Mouse (Mus musculus) gastrocnemius, adult 18-20 months (tissue): ENCODE measurements around the gene Tmem206. TPM values are rescaled to one million over a fixed set of nuclear protein-coding genes. Genes with fewer than 3 reads are reported as not detected.

Source experiments
- DNase-seq: peaks from one replicate; pipeline ENCODE4 v3.0.0; 2021; ENCODE audit warnings: low spot score
- total RNA-seq, 2 experiments: library from RNA; stranded (reverse); gene quantifications; 2 replicates each; pipeline ENCODE4 v1.2.3; 2021

Gene Tmem206
- total RNA-seq, 2 experiments from 2014 or later, result 1.1 to 1.5 TPM

- no peak for DNase-seq
Observed at GRCm38 (mm10) chr1:191307766-191308455, 17.8 kb upstream of the Tmem206 start.

DNA sequence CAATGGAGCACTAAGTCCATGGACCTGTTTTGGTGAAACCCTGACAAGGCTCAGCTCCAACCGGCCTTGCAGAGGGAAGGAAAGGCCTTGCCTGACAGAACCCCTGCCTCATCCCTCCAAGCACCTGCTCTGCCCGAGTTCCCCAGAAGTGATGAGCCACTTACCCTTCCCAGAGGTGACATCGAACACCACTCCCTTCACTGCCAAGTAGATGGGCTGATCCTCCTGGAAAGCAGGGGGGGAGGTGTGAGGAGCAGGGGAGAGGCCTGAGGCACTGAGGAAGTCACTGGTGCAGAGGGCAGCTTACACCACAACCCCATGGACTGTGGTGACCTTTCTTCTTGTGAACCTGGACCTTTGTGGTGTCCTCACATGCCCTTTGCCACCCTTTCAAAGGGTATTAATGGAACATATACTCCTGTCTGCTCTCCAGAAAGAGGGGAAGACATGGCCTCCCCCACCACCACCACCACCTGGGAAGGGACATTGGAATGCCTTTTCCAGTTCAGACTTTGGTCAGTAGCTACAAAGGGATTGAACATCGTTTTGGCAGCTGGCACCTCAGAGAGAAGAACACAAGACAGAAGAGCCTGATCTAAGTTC lies 14.3 kb upstream of the Tmem206 start:
- DNase-seq, result peak; percentile 43

DNA sequence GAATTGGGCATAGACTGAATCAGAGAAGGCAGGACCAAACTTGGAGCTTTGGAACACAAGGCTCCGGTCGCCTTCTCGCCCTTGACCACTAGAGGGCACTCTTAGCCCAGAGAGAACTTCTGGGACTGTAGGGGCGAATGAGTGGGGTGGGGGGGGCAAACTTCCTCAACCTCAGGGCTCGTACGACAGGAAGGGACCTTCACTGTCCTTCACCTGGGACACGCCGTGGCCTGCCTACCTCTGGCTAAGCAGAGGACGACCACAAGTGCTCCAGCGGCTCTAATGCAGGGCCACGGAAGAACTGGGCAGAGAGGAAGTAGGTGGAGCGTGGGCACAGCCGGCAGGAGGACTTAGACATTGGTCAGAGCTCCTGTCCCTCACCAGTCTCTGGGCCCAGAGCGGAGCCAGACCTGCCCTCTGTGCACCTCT lies 13.2 kb upstream of the Tmem206 start:
- DNase-seq, result peak; percentile 90

DNA sequence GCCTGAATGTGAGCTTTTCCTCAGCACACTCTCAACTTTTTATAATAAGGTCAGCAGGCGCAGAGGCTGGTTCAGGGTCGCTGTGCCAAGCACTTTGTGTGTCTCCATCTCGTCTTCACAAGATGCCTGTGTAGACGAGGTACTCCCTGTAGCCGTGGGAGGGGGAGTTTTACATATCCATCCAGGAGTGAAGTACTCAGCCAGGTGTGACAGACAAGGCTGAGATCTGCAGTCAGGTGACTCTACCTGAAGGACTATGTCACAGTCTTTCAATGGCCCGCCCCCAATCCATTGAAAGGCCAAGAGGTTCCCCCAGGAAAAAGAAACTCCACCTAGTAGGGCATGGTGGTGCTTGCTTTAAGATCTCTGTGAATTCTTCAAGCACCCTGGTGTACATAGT lies 12.6 kb upstream of the Tmem206 start:
- DNase-seq, result no peak

DNA sequence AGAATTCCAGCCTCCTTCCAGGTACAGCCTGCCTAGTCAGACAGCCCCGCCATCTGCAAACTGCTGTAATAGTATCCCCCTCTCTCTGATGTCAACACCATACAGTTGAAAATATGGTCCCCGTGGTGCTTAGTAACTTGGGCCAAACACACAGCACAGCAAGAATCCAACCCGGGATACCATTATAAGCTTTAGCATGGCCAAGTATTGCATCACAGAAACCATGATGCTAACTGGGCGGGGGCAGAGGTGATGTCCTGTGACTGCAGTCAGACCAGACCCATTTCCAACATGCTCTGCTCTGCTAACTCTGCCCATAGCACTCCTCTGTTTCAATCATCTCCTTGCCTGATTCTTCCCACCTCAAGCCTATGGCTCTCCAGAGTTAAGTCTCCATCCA lies 11.8 kb upstream of the Tmem206 start:
- peak; percentile 34 for DNase-seq

GRCm38 (mm10) chr1:191316818-191317217 lies 8.9 kb upstream of the Tmem206 start:
- no peak for DNase-seq

GRCm38 (mm10) chr1:191317591-191318196 lies 8.0 kb upstream of the Tmem206 start, which contains the start of gene Nenf:
Gene Nenf, minus strand, starts transcription at chr1:191318194.
- peak; percentile 75 for DNase-seq

- no peak for DNase-seq
Observed at GRCm38 (mm10) chr1:191318686-191319085, 7.0 kb upstream of the Tmem206 start.

- no peak for DNase-seq
Observed at GRCm38 (mm10) chr1:191323381-191323780, 2.3 kb upstream of the Tmem206 start.

- DNase-seq, result no peak
Observed at GRCm38 (mm10) chr1:191324733-191325590, 750 bp upstream of the Tmem206 start.

GRCm38 (mm10) chr1:191326233-191326882 lies 646 bp downstream of the Tmem206 start:
- no peak for DNase-seq

DNA sequence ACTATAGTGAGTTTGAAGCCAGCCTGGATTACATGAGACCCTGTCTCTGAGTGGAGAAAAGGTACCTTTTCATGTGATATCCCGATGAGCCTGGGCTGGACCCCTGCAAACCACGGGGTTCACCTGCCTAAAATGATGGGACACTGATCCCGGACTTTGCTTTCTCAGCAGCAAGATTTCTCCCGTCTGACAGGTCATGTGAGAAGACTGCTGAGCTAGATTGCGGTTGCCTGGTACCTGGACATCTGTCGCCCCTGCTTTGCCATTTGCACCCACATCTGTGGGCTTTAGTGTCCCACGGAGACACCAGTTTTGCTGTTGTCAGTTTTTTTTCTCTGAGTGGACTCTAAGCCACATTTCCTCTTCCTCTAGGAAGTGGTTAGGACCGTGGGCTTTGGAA lies 1.5 kb downstream of the Tmem206 start:
- no peak for DNase-seq

DNA sequence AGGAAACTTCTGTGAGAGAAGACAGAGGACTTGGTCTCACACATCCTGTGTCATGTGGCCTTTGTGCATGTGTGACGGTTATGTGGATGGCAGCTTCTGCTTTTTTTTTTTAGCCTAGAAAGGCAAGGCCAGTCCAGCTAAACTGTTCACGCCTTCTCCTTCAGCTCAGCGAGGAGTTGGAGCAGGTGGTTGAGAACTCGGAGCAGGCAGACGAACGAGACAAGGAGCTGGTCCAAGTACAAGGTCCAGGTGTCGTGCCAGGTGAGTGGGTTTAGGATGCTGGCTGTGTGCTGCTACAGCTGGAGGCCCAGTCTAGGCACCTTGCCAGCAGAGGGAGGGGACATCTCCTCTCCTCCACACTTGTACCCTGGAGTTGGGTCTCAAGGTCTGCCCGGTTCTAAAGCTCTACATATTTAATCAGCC lies 2.3 kb downstream of the Tmem206 start:
- DNase-seq, result no peak

DNA sequence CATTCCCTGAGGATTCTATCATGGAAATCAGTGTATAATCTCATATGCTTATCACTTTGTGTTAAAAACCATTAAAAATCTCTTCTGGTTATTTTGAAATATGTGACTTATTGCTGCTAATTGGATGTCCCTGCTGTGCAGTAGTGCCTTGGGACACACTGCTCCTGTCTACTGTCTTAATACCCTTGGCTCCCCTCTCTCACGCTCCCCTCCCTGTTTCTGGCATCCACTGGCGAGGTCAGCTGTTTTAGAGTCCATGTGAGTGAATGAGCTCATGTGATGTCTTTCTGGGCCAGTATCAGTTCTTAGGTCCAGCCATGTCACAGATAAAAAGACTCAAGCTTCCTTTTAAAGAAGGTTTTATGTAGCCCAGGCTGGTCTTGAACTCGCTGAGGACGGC lies 4.6 kb downstream of the Tmem206 start:
- no peak for DNase-seq

DNA sequence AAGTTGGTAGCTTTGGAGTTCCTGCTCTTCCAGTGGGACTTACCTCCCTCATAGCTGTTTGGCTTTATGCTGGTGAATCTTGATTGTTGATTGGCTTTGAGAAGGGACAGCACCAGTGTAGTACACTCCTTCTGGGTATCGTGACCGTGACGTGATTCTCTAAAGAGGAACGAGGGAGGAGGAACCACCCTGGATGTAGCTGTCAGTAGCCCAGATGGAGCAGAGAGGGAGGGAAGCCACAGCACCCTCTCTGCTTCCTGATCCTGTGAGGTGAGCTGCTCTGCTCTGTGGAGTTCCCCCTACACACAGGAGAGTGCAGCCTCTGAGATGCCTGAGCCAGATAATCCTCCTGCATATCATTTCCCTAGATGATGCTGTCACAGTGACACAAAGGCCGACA lies 8.8 kb downstream of the Tmem206 start:
- DNase-seq, result no peak

DNA sequence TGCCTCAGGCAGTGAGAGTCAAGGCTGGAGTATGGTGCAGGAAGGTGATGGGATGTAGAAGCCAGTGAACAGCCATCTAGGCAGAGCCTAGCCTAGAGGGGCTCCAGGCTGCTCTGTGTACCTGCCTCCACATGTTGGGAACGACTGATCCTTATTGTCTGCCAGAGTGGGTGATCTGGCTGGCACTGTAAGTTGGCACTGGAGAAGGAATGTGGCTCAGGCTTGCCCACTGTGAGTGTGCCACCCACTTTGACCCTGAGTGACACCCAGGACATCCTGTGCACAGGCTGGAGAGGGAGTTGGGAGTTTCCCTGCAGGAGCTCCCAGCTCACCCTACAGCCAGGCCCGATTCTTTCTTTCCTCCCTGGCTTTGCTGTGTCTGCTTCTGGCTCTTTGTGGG lies 14.2 kb downstream of the Tmem206 start:
- DNase-seq, result no peak

DNA sequence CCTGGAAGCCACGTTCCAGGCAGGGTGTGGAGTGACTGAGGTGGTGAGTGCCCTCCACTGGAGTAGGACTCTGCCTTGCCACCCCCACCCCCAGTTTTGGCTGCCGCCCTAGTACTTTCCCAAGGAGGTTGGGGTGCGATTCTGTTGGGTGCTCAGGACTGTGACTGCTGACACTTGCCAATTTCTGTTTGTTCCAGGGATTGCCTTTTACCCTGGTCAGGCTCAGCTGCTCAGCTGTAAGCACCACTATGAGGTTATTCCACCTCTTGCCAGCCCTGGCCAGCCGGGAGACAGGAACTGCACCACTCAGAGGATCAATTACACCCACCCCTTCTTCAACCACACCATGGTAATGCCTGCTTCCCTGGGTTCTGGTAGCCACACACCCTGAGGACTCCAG lies 14.8 kb downstream of the Tmem206 start:
- DNase-seq, result peak; percentile 31

- no peak for DNase-seq
Observed at GRCm38 (mm10) chr1:191347602-191348001, 21.9 kb downstream of the Tmem206 start.

DNA sequence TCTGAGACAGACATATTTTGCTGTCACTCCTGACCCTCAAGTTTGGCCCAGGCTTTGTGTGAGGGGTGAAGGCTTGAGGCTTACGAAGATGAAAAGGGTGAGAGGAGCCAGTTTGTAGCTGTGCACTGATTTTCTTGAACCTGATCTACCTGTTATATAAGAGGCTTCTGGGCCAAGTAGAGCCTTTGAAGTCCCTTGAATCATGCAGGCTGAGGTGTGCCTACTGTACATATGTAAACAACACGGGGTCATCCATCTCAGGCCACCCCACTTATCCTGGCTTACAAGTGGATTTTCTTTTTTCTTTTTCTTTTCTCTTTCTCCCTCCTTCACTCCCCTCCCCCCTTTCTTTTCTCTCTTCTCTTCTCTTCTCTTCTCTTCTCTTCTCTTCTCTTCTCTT lies 22.9 kb downstream of the Tmem206 start:
- no peak for DNase-seq

DNA sequence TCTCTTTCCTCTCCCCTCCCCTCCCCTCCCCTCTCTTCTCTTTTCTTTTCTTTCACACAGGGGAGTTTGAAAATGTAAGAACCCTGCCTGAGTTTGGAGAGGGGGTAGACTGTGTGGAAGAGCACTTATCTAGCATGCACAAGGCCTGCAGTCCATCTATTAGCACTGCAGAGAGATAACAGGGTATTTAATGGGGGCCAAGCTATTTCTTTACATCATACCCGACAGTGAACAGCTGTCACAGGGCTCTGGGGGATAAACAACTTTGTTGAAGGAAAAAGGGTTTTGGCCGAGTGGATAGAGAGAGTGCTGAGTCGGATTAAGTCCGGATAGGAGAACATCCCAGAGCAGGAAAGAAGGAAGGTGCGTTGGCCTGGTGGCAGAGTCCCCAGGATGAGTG lies 23.3 kb downstream of the Tmem206 start:
- DNase-seq, result no peak

DNA sequence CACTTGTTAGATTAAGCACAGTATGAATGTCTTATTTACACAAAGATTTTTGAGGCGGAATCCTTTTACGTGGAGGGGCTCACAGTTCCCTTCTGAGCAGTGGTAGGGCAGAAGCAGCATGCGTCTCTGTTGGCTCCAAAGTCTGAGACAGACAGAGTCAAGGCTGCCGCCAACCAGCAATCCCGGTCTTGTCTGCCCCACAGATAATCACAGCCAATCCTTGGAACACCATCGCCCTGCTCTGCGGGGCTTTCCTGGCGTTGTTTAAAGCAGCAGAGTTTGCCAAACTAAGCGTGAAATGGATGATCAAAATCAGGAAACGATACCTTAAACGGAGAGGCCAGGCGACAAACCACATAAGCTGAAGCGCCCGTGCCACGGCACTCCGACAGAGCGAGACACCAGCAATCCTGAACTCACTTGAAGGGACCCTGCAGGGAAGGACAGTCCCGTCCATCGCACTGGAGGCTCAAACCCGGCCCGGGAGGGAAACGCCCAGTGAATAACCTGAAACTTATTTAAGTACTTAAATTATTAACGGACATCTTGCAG lies 23.9 kb downstream of the Tmem206 start:
- no peak for DNase-seq
